Mouse (Mus musculus): Measurements from ENCODE around the gene Pdgfa.

Pdgfa gene

GRCm38 (mm10) chr5:138953986-138954385 is 43.2 kb downstream of the Pdgfa start:
- no peak for DNase-seq (ENCODE audit: low read depth, low spot score)

- DNase-seq (ENCODE audit: low read depth, low spot score), result no peak
These were observed 44.2 kb downstream of the Pdgfa start for GRCm38 (mm10) chr5:138952969-138953368.

- no peak for DNase-seq (ENCODE audit: low read depth, low spot score)
These were observed 45.9 kb downstream of the Pdgfa start for GRCm38 (mm10) chr5:138951305-138951704.

- DNase-seq (ENCODE audit: low read depth, low spot score), result no peak
These were observed 48.0 kb downstream of the Pdgfa start for GRCm38 (mm10) chr5:138949165-138949564.

- no peak for DNase-seq (ENCODE audit: low read depth, low spot score)
These were observed 48.9 kb downstream of the Pdgfa start for GRCm38 (mm10) chr5:138948031-138948980.

- no peak for DNase-seq (ENCODE audit: low read depth, low spot score)
These were observed 49.7 kb downstream of the Pdgfa start for GRCm38 (mm10) chr5:138947487-138947886.

- no peak for DNase-seq (ENCODE audit: low read depth, low spot score)
These were observed 50.2 kb downstream of the Pdgfa start for GRCm38 (mm10) chr5:138946931-138947330.

- no peak for DNase-seq (ENCODE audit: low read depth, low spot score)
These were observed 52.2 kb downstream of the Pdgfa start for GRCm38 (mm10) chr5:138945011-138945410.

- no peak for DNase-seq (ENCODE audit: low read depth, low spot score)
These were observed 52.6 kb downstream of the Pdgfa start for GRCm38 (mm10) chr5:138944551-138944950.

- no peak for DNase-seq (ENCODE audit: low read depth, low spot score)
These were observed 55.3 kb downstream of the Pdgfa start for GRCm38 (mm10) chr5:138941842-138942241.

- DNase-seq (ENCODE audit: low read depth, low spot score), result peak; percentile 76
These were observed 56.6 kb downstream of the Pdgfa start for GRCm38 (mm10) chr5:138940576-138940975.

GRCm38 (mm10) chr5:138938572-138939163 is 58.5 kb downstream of the Pdgfa start:
- no peak for DNase-seq (ENCODE audit: low read depth, low spot score)

GRCm38 (mm10) chr5:138936399-138937089 is 60.6 kb downstream of the Pdgfa start:
- DNase-seq (ENCODE audit: low read depth, low spot score), result no peak

GRCm38 (mm10) chr5:138934540-138934939 is 62.6 kb downstream of the Pdgfa start:
- no peak for DNase-seq (ENCODE audit: low read depth, low spot score)

GRCm38 (mm10) chr5:138932460-138933432 is 64.4 kb downstream of the Pdgfa start:
- no peak for DNase-seq (ENCODE audit: low read depth, low spot score)

- DNase-seq (ENCODE audit: low read depth, low spot score), result no peak
These were observed 65.3 kb downstream of the Pdgfa start for GRCm38 (mm10) chr5:138931836-138932235.

- DNase-seq (ENCODE audit: low read depth, low spot score), result no peak
These were observed 67.2 kb downstream of the Pdgfa start for GRCm38 (mm10) chr5:138929879-138930507.

Measured in R1 (cell line).